Mouse (Mus musculus) intestine, embryonic 16.5 days (tissue): ENCODE measurements around the gene Pgpep1l. TPM values are rescaled to one million over a fixed set of nuclear protein-coding genes. Genes with fewer than 3 reads are reported as not detected.
A peak's percentile ranks its signal among the peaks of the same experiment; 100 is the strongest.

Experiments
- ATAC-seq: fragments of 200-750 bp; cut with Nextera tagmentation; 2 replicates; pipeline ENCODE4 v1.8.0; 2017; ENCODE audit warnings: moderate TSS enrichment, moderate library complexity
- H3K27ac ChIP-seq: fragments of 300-500 bp; sonication (generic); 2 replicates; pipeline ENCODE4 v1.5.1; 2014; ENCODE audit warnings: mild to moderate bottlenecking, low read length
- H3K27me3 ChIP-seq: fragments of 300-500 bp; sonication (generic); replicated peaks from 2 replicates; pipeline ENCODE4 v1.6.1; 2014; ENCODE audit warnings: low read length, control low read depth, mixed read lengths; ENCODE audit not compliant: control insufficient read depth, insufficient read depth
- H3K36me3 ChIP-seq: fragments of 300-500 bp; sonication (generic); 2 replicates; pipeline ENCODE4 v1.6.1; 2014; ENCODE audit warnings: low read length, control low read depth; ENCODE audit not compliant: control insufficient read depth, insufficient read depth
- H3K4me1 ChIP-seq: fragments of 300-500 bp; sonication (generic); 2 replicates; pipeline ENCODE4 v1.6.1; 2014; ENCODE audit warnings: low read length, control low read depth, mixed read lengths; ENCODE audit not compliant: control insufficient read depth, insufficient read depth
- H3K4me2 ChIP-seq: fragments of 300-500 bp; sonication (generic); 2 replicates; pipeline ENCODE4 v1.6.1; 2014; ENCODE audit warnings: low read depth, low read length, control low read depth
- H3K4me3 ChIP-seq: fragments of 300-500 bp; sonication (generic); 2 replicates; pipeline ENCODE4 v1.5.1; 2014; ENCODE audit warnings: mild to moderate bottlenecking, low read length
- H3K9ac ChIP-seq: fragments of 300-500 bp; sonication (generic); 2 replicates; pipeline ENCODE4 v1.6.1; 2014; ENCODE audit warnings: low read depth, low read length
- H3K9me3 ChIP-seq: fragments of 300-500 bp; sonication (generic); 2 replicates; pipeline ENCODE4 v1.6.1; 2016; ENCODE audit warnings: low read length, control low read depth; ENCODE audit not compliant: control insufficient read depth
- WGBS: fragments of 180-500 bp; shearing (Covaris S2); extraction: QIAGEN DNeasy Blood & Tissue Kit; methylation state at CpG from one replicate; pipeline ENCODE4 v1.1.7; 2014; 5-methylcytosine and 5-hydroxymethylcytosine counted together
- polyA plus RNA-seq: library from polyadenylated mRNA; unstranded; fragments of >200 nt; fragmentation: Nextera tagmentation; extraction: Ambion mirVana; gene quantifications from 2 replicates; pipeline ENCODE4 v1.2.1, GENCODE M21; 2015

Pgpep1l gene
- polyA plus RNA-seq: not detected in 2 replicates

GRCm38 (mm10) chr7:68264028-68264453 lies at the start of gene Pgpep1l:
TSS of gene Pgpep1l (minus strand) at chr7:68264233.
- peaks cover 3% of the 10 kb centered on the region for H3K4me1 ChIP-seq
- WGBS: 10% methylated on average over 25 of the region's 25 CpGs
- peaks cover 8% of the 10 kb centered on the region; the same call in 1 of the 2 replicates for H3K27me3 ChIP-seq
- H3K27ac ChIP-seq: no peak within 1 kb of the TSS
- no peaks in the 10 kb centered on the region for H3K36me3 ChIP-seq
- peak within 1 kb of the TSS; percentile 34 for H3K4me3 ChIP-seq
- peak within 1 kb of the TSS; percentile 59 for H3K4me2 ChIP-seq
- no peak within 1 kb of the TSS for H3K9ac ChIP-seq
- no peaks in the 10 kb centered on the region for H3K9me3 ChIP-seq
- ATAC-seq: peak; percentile 72

GRCm38 (mm10) chr7:68313038-68313782 lies 49.2 kb upstream of the Pgpep1l start:
- 59% methylated on average over 14 of the region's 14 CpGs for WGBS
- Histone ChIP-seq H3K4me3 (no peak overlapping the region), H3K4me1 (no peaks in the 10 kb centered on the region), H3K36me3 (no peaks in the 10 kb centered on the region), H3K4me2 (no peak overlapping the region), H3K27me3 (no peaks in the 10 kb centered on the region), H3K9me3 (no peaks in the 10 kb centered on the region), H3K9ac (no peak overlapping the region), H3K27ac (no peak overlapping the region)
- ATAC-seq: no peak

GRCm38 (mm10) chr7:68312395-68312794 lies 48.4 kb upstream of the Pgpep1l start:
- Histone ChIP-seq H3K27me3 (no peaks in the 10 kb centered on the region), H3K9me3 (no peaks in the 10 kb centered on the region), H3K4me3 (no peak overlapping the region), H3K27ac (no peak overlapping the region), H3K4me2 (no peak overlapping the region), H3K4me1 (no peaks in the 10 kb centered on the region), H3K36me3 (no peaks in the 10 kb centered on the region), H3K9ac (no peak overlapping the region)
- 73% methylated on average over 5 of the region's 5 CpGs for WGBS
- no peak for ATAC-seq

GRCm38 (mm10) chr7:68311469-68311868 lies 47.4 kb upstream of the Pgpep1l start:
- Histone ChIP-seq H3K9me3 (no peaks in the 10 kb centered on the region), H3K27ac (no peak overlapping the region), H3K9ac (no peak overlapping the region), H3K4me3 (no peak overlapping the region), H3K27me3 (no peaks in the 10 kb centered on the region), H3K36me3 (no peaks in the 10 kb centered on the region), H3K4me1 (no peaks in the 10 kb centered on the region), H3K4me2 (no peak overlapping the region)
- no peak for ATAC-seq
- WGBS: 60% methylated on average over 6 of the region's 6 CpGs

GRCm38 (mm10) chr7:68306756-68307155 lies 42.7 kb upstream of the Pgpep1l start:
- H3K9me3 ChIP-seq: no peaks in the 10 kb centered on the region
- H3K4me3 ChIP-seq: no peak overlapping the region
- H3K27ac ChIP-seq: no peak overlapping the region
- WGBS: 82% methylated on average over 8 of the region's 8 CpGs
- no peaks in the 10 kb centered on the region for H3K36me3 ChIP-seq
- H3K27me3 ChIP-seq: no peaks in the 10 kb centered on the region
- 0 out of 2 replicates have a peak, but pooled peaks cover 2% of the 10 kb centered on the region for H3K4me1 ChIP-seq
- no peak overlapping the region for H3K9ac ChIP-seq
- no peak overlapping the region for H3K4me2 ChIP-seq
- no peak for ATAC-seq

GRCm38 (mm10) chr7:68305781-68306575 lies 41.9 kb upstream of the Pgpep1l start:
- H3K9me3 ChIP-seq: no peaks in the 10 kb centered on the region
- no peak overlapping the region for H3K9ac ChIP-seq
- 68% methylated on average over 11 of the region's 11 CpGs for WGBS
- no peak for ATAC-seq
- no peak overlapping the region for H3K4me2 ChIP-seq
- H3K4me1 ChIP-seq: 0 out of 2 replicates have a peak, but pooled peaks cover 2% of the 10 kb centered on the region
- H3K27me3 ChIP-seq: no peaks in the 10 kb centered on the region
- H3K27ac ChIP-seq: no peak overlapping the region
- H3K36me3 ChIP-seq: no peaks in the 10 kb centered on the region
- no peak overlapping the region for H3K4me3 ChIP-seq

GRCm38 (mm10) chr7:68303685-68304084 lies 39.7 kb upstream of the Pgpep1l start:
- no peak overlapping the region for H3K4me2 ChIP-seq
- no peak overlapping the region for H3K9ac ChIP-seq
- H3K4me3 ChIP-seq: no peak overlapping the region
- no peaks in the 10 kb centered on the region for H3K9me3 ChIP-seq
- H3K27ac ChIP-seq: no peak overlapping the region
- H3K27me3 ChIP-seq: no peaks in the 10 kb centered on the region
- H3K36me3 ChIP-seq: no peaks in the 10 kb centered on the region
- H3K4me1 ChIP-seq: 0 out of 2 replicates have a peak, but pooled peaks cover 2% of the 10 kb centered on the region
- ATAC-seq: no peak
- 44% methylated on average over 6 of the region's 6 CpGs for WGBS

GRCm38 (mm10) chr7:68302586-68303433 lies 38.8 kb upstream of the Pgpep1l start:
- Histone ChIP-seq H3K27ac (no peak overlapping the region), H3K9ac (peak overlapping the region; percentile 27; the same call in 1 of the 2 replicates), H3K4me3 (peak overlapping the region; percentile 35), H3K36me3 (no peaks in the 10 kb centered on the region), H3K9me3 (no peaks in the 10 kb centered on the region), H3K4me2 (peak overlapping the region; percentile 47), H3K27me3 (no peaks in the 10 kb centered on the region), H3K4me1 (0 out of 2 replicates have a peak, but pooled peaks cover 2% of the 10 kb centered on the region)
- ATAC-seq: peak; percentile 80; the same call in 1 of the 2 replicates
- WGBS: 26% methylated on average over 18 of the region's 18 CpGs

- ATAC-seq: no peak
- no peaks in the 10 kb centered on the region for H3K36me3 ChIP-seq
- H3K9ac ChIP-seq: no peak overlapping the region
- H3K27me3 ChIP-seq: no peaks in the 10 kb centered on the region
- H3K27ac ChIP-seq: no peak overlapping the region
- H3K9me3 ChIP-seq: no peaks in the 10 kb centered on the region
- H3K4me3 ChIP-seq: no peak overlapping the region
- WGBS: 74% methylated on average over 7 of the region's 7 CpGs
- H3K4me2 ChIP-seq: no peak overlapping the region
- 0 out of 2 replicates have a peak, but pooled peaks cover 2% of the 10 kb centered on the region for H3K4me1 ChIP-seq
Observed at GRCm38 (mm10) chr7:68301160-68301559, 37.1 kb upstream of the Pgpep1l start.
